Mouse (Mus musculus): ENCODE measurements around the gene Cd2.

DNA sequence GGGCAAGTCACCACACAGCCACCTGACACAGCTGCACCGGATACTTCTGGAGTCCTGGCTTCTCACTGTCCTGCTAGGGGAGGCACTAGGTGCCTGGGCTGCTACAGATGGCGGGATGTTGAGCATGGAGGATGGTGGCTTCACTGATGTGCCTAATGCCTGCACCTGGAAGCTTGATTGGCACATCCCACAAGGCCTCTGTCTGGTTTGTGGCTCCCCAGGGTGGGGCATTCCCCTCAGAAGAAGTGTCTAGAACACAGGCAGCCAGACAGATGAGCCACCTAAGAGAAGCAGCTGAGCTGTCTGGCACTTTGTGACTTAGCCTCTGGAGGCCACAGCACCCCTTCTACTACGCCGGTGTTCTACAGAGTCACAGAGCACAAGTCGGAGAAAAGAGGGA lies 9.5 kb upstream of the Cd2 start:
- TF ChIP-seq POLR2A (IDR thresholded peaks at IDR 0.05; ENCODE audit: borderline replicate concordance, low read depth, low read length) (no peak), CTCF (IDR thresholded peaks at IDR 0.05; ENCODE audit: low read depth, low read length) (no peak)
